Mouse (Mus musculus) mouse embryonic stem cell (cell line): ENCODE measurements around the gene Whrn.

Experiments used
- in situ Hi-C, 2 experiments: fragments of 300-500 bp; cut with MboI; formaldehyde crosslinking; loops; 1 replicate in 1 of 2; 3 replicates in 1 of 2; pipeline ENCODE4 v1.14.3; 2019 to 2020; ENCODE audit warnings: low sequenced_read_pairs in 2 of 2, low pct_unique_long_range_greater_than_20kb in 1 of 2, mixed read lengths in 1 of 2; ENCODE audit not compliant: unreplicated experiment in 1 of 2

Whrn gene

GRCm38 (mm10) chr4:63420143-63420920 lies 75.5 kb downstream of the Whrn start:
- in situ Hi-C loops = loop anchor here in 1 of 2 experiments (25.0 kb wide), 1 partner anchor 517 kb away; no protein-coding TSS in a partner anchor

GRCm38 (mm10) chr4:63418270-63418669 lies 77.5 kb downstream of the Whrn start:
- in situ Hi-C loops = loop anchor here (5.0 to 25.0 kb wide), 2 partner anchors 84 to 519 kb away; no protein-coding TSS in a partner anchor

GRCm38 (mm10) chr4:63417318-63417957 lies 78.4 kb downstream of the Whrn start:
- in situ Hi-C loops = loop anchor here (5.0 to 25.0 kb wide), 2 partner anchors 85 to 520 kb away; no protein-coding TSS in a partner anchor

GRCm38 (mm10) chr4:63414951-63415350 lies 80.8 kb downstream of the Whrn start:
- in situ Hi-C loops = loop anchor here (5.0 to 25.0 kb wide), 2 partner anchors 87 to 522 kb away; no protein-coding TSS in a partner anchor

- in situ Hi-C loops = loop anchor here in 1 of 2 experiments (25.0 kb wide), 1 partner anchor 526 kb away; no protein-coding TSS in a partner anchor
Observed at GRCm38 (mm10) chr4:63411222-63411621, 84.6 kb downstream of the Whrn start.

- in situ Hi-C loops = loop anchor here in 1 of 2 experiments (25.0 kb wide), 1 partner anchor 527 kb away; no protein-coding TSS in a partner anchor
Observed at GRCm38 (mm10) chr4:63410583-63410934, 85.2 kb downstream of the Whrn start.

GRCm38 (mm10) chr4:63409908-63410582 lies 85.7 kb downstream of the Whrn start:
- in situ Hi-C loops = loop anchor here in 1 of 2 experiments (25.0 kb wide), 1 partner anchor 527 kb away; no protein-coding TSS in a partner anchor

- in situ Hi-C loops = loop anchor here in 1 of 2 experiments (25.0 kb wide), 1 partner anchor 528 kb away; no protein-coding TSS in a partner anchor
Observed at GRCm38 (mm10) chr4:63409317-63409907, 86.4 kb downstream of the Whrn start.

GRCm38 (mm10) chr4:63408649-63409048 lies 87.1 kb downstream of the Whrn start:
- in situ Hi-C loops = loop anchor here in 1 of 2 experiments (25.0 kb wide), 1 partner anchor 529 kb away; no protein-coding TSS in a partner anchor

- in situ Hi-C loops = loop anchor here in 1 of 2 experiments (25.0 kb wide), 1 partner anchor 529 kb away; no protein-coding TSS in a partner anchor
Observed at GRCm38 (mm10) chr4:63408247-63408646, 87.5 kb downstream of the Whrn start.

GRCm38 (mm10) chr4:63405683-63406082 lies 90.1 kb downstream of the Whrn start:
- in situ Hi-C loops = loop anchor here in 1 of 2 experiments (25.0 kb wide), 1 partner anchor 532 kb away; no protein-coding TSS in a partner anchor

GRCm38 (mm10) chr4:63405051-63405450 lies 90.7 kb downstream of the Whrn start:
- in situ Hi-C loops = loop anchor here in 1 of 2 experiments (25.0 kb wide), 1 partner anchor 532 kb away; no protein-coding TSS in a partner anchor

- in situ Hi-C loops = loop anchor here in 1 of 2 experiments (25.0 kb wide), 1 partner anchor 533 kb away; no protein-coding TSS in a partner anchor
Observed at GRCm38 (mm10) chr4:63404205-63404604, 91.6 kb downstream of the Whrn start.

GRCm38 (mm10) chr4:63403040-63403959 lies 92.5 kb downstream of the Whrn start, which contains the start of gene Akna:
Gene Akna (minus strand): TSS chr4:63403354.
- in situ Hi-C loops = loop anchor here in 1 of 2 experiments (25.0 kb wide), 1 partner anchor 534 kb away; no protein-coding TSS in a partner anchor

- in situ Hi-C loops = loop anchor here in 1 of 2 experiments (25.0 kb wide), 1 partner anchor 535 kb away; no protein-coding TSS in a partner anchor
Observed at GRCm38 (mm10) chr4:63402558-63402957, 93.2 kb downstream of the Whrn start.

GRCm38 (mm10) chr4:63402056-63402455 lies 93.7 kb downstream of the Whrn start:
- in situ Hi-C loops = loop anchor here in 1 of 2 experiments (25.0 kb wide), 1 partner anchor 535 kb away; no protein-coding TSS in a partner anchor
